Mouse (Mus musculus): ENCODE measurements around the gene Birc3. TPM values are rescaled to one million over a fixed set of nuclear protein-coding genes. Genes with fewer than 3 reads are reported as not detected.
"Not testable (repeated sequence)": the region's sequence is repeated elsewhere in the genome, so short reads cannot be mapped to it uniquely, and the experiment has no call there.

Birc3 gene
- polyA plus RNA-seq, 1 experiment from 2014 or later: 15.9 TPM

DNA sequence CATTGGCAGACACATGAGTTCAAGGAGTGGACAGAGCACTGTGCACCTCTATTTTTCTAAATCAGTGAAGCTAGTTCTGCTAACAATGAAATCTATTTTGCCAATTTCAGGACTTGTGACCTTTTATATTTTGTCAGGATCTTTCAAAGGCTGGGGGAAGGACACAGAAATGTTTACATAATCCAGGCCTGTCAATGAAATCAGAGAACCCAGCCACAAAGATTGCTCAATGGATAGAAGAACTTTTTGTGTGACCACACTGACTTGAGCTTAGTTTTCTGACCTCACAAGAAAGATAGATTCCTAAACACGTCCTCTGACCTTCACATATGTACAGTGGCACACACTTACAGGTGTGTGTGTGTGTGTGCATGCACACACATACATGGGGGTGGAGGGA is 18.2 kb upstream of the Birc3 start:
- H3K4me1 ChIP-seq: no peaks in the 10 kb centered on the region
- H3K9ac ChIP-seq: no peak overlapping the region
- no peak overlapping the region for H3K4me3 ChIP-seq
- H3K27ac ChIP-seq: no peak overlapping the region
- no peak overlapping the region for H3K4me2 ChIP-seq
- no peaks in the 10 kb centered on the region for H3K27me3 ChIP-seq
- H3K36me3 ChIP-seq: no peaks in the 10 kb centered on the region
- 84% methylated on average over 1 of the region's 1 CpGs for WGBS
- no peaks in the 10 kb centered on the region for H3K9me3 ChIP-seq
- no peak for ATAC-seq (ENCODE audit: insufficient number of reproducible peaks, low FRiP score, low TSS enrichment, low read depth)

DNA sequence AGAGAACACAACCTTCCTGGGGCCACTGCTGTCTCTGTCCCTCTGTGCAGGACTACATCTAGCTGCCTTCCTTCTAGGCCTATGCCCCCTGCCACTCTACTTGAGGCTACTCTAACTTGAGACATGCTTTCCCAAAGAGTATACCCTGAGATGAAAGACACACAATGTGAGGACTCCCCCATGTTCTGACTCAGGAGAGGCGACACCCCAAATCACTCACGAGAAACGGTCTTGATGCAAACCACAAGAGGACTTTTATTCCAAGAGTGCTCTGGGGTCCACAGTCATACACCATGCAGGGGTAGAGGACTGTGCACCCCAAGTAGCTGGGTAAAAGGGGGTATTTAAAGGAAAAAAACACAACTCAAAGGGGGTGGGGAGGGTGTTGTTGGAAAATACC is 11.4 kb upstream of the Birc3 start:
- H3K27ac ChIP-seq: no peak overlapping the region
- no peak overlapping the region for H3K4me3 ChIP-seq
- no peak overlapping the region for H3K4me2 ChIP-seq
- WGBS: 97% methylated on average over 3 of the region's 3 CpGs
- H3K4me1 ChIP-seq: no peaks in the 10 kb centered on the region
- no peak for ATAC-seq (ENCODE audit: insufficient number of reproducible peaks, low FRiP score, low TSS enrichment, low read depth)
- no peaks in the 10 kb centered on the region for H3K27me3 ChIP-seq
- H3K36me3 ChIP-seq: no peaks in the 10 kb centered on the region
- H3K9ac ChIP-seq: no peak overlapping the region
- no peaks in the 10 kb centered on the region for H3K9me3 ChIP-seq

DNA sequence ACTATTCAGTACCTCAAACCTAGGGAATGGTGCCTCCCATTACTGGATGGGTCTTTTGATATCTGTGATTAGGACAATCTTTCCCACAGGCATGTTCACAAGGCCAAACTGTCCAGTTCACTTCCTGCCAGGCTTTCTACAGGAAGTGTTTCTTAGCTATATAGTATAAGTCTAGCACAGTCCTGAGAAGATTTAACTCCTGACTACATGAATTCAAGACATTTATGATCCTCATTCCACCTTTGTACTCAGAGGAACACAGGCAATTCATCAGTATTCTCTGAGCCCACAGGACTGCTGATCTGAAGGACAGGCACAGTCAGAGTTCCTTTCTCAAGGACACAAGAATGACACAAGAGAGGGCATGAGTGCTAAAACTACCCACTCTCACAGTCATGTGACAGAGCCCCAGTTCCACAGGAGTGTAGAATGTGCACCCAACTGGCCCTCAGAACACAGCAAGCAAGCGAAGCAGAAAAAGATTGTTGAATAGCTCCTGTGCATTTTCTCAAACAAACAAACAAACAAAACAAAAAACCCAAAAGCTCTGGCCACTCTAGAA is 9.4 kb upstream of the Birc3 start:
- H3K9me3 ChIP-seq: no peaks in the 10 kb centered on the region
- H3K4me1 ChIP-seq: no peaks in the 10 kb centered on the region
- no peak for ATAC-seq (ENCODE audit: insufficient number of reproducible peaks, low FRiP score, low TSS enrichment, low read depth)
- H3K27me3 ChIP-seq: no peaks in the 10 kb centered on the region
- 91% methylated on average over 1 of the region's 1 CpGs for WGBS
- no peak overlapping the region for H3K27ac ChIP-seq
- H3K36me3 ChIP-seq: no peaks in the 10 kb centered on the region
- no peak overlapping the region for H3K9ac ChIP-seq
- H3K4me3 ChIP-seq: no peak overlapping the region
- H3K4me2 ChIP-seq: no peak overlapping the region

DNA sequence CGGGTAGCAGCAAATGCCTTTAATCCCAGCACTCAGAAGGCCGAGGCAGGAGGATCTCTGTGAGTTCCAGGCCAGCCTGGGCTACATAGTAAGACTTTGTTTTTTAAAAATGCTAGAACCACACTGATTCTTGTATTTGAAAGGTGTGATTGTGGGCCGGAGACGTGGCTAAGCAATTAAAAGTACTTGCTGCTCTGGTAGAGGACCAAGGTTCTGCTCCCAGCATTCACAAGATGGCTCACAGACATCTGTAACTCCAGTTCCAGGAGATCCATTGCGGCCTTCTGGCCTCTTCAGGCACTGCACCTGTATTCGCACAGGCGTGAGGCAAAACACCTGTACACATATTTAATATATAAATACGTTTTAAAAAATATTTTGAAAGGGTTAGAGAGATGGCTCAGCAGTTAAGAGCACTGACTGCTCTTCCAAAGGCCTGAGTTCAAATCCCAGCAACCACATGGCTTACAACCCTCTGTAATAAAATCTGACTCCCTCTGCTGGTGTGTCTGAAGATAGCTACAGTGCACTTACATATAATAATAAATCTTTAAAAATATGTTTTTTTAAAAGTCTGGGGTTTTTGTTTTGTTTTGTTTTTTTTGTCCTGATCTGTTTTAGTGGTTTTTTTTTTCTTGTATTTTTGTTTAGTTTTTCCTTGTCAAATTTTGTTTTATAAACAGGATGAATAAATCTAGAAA is 675 bp upstream of the Birc3 start:
- Histone ChIP-seq H3K4me3 (no peak overlapping the region), H3K36me3 (no peaks in the 10 kb centered on the region), H3K4me2 (peak overlapping the region; percentile 78; the same call in 1 of the 2 replicates), H3K4me1 (peaks cover 12% of the 10 kb centered on the region; the same call in 1 of the 2 replicates), H3K9ac (no peak overlapping the region), H3K9me3 (no peaks in the 10 kb centered on the region), H3K27me3 (no peaks in the 10 kb centered on the region), H3K27ac (0 out of 2 replicates have a peak overlapping the region, but pooled peaks have one; percentile 11)
- no peak for ATAC-seq (ENCODE audit: insufficient number of reproducible peaks, low FRiP score, low TSS enrichment, low read depth)
- WGBS: 89% methylated on average over 8 of the region's 8 CpGs

DNA sequence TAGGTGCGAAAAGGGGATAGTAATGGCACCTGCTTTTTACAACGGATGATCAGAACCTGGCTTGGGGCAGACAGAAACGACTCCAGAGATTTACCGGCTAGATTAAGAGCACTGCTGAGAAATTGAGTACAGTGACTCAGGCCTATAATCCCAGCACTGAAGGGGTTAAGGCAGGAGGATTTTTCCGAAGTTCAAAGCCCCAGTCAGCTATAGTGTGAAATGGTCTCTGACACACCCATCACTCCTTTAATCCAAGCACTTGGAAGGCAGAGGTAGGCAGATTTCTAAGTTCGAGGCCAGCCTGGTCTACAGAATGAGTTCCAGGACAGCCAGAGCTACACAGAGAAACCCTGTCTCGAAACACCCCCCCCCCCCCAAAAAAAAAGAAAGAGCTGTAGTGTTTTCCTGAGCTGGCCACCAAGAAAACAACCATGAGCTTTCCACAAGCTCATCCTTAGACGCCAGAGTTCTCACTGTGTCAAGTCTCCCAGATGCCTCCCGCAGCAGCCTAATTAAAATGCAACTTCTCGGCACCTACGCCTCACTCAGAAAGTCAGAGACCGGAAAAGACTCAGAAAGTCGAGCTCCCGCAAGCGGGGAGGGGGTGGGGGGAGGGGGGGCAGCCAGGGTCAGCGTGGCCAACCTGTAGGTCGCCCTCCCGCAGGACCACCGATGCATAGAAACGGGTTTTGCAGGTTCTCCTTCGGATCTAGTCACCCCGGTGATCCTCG is 777 bp downstream of the Birc3 start:
- Histone ChIP-seq H3K9ac (peak overlapping the region; percentile 52), H3K36me3 (0 out of 2 replicates have a peak, but pooled peaks cover 6% of the 10 kb centered on the region), H3K4me1 (peaks cover 12% of the 10 kb centered on the region; the same call in 1 of the 2 replicates), H3K9me3 (no peaks in the 10 kb centered on the region), H3K4me2 (peak overlapping the region; percentile 78), H3K4me3 (peak overlapping the region; percentile 60), H3K27me3 (no peaks in the 10 kb centered on the region), H3K27ac (peak overlapping the region; percentile 82)
- ATAC-seq (ENCODE audit: insufficient number of reproducible peaks, low FRiP score, low TSS enrichment, low read depth): no peak
- 14% methylated on average over 23 of the region's 23 CpGs for WGBS

DNA sequence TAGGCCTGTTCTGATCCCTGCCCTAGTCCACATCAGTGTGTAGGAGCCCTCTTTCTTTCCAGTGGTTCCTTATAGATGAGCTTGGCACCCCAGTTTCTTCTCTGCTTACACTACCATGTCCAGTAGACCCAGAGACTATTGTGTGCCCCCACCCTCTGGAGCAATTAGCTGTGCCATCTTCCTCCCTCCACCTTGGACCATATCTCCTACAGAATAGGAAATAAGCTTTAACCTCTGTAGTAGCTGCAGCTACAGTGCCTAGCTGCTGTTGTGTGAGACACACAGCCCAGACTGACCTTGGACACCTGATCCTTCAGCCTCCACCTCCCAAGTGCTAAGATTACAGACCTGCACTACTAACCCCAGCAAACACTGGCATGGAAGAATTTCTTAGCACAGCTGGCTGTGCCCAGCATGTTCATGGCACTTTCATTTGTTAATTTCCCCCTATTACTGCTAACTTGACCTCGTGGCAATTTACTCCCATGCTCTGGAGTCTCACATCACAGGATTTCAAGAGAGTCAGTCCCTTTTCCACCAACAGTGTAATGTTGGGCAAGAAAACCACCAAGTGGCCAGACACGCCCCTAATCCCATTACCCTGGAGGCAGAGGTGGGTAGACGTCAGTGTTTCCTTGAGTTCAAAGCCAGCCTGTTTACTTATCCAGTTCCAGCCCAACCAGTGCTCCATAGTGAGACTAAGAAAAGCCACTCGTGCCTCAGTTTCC is 1.5 kb downstream of the Birc3 start:
- H3K4me1 ChIP-seq: peaks cover 12% of the 10 kb centered on the region; the same call in 1 of the 2 replicates
- ATAC-seq (ENCODE audit: insufficient number of reproducible peaks, low FRiP score, low TSS enrichment, low read depth): no peak
- peaks cover 10% of the 10 kb centered on the region; the same call in 1 of the 2 replicates for H3K36me3 ChIP-seq

DNA sequence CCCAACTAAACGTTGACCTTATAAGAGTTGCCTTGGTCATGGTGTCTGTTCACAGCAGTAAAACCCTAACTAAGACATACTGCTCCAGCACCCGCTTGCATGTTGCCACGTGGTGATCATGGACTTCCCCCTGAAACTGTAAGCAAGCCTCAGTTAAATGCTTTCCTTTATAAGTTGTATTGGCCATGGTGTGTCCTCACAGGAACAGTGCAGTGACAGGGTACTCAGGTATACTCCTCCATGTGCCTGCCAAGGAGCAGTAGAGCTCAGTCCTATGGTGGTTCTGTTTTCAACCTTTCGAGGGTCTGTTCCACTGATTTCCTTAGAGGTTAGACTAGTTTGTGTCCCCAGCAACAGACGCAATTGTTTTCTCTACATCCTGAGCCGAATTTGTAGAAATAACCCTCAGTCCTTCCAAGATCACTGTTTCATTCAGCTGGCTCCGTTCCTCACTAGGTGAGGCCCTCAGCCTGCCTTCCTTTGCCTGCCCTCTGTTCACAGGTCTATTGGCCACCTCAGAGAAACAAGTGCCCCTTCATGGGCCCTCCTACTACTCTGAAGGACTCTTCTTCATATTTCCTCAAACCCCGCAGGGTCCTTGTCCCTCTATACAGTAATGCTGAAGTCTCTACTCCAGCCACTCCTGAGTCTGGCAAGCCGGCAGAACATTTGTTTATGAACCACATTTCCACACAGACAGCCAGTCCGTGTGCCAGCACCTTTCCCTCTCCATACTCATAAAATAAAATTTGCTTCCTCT is 2.2 kb downstream of the Birc3 start:
- no peak overlapping the region for H3K4me2 ChIP-seq
- no peak for ATAC-seq (ENCODE audit: insufficient number of reproducible peaks, low FRiP score, low TSS enrichment, low read depth)
- H3K27me3 ChIP-seq: no peaks in the 10 kb centered on the region
- no peak overlapping the region for H3K4me3 ChIP-seq
- H3K9ac ChIP-seq: no peak overlapping the region
- no peaks in the 10 kb centered on the region for H3K9me3 ChIP-seq
- 77% methylated on average over 10 of the region's 10 CpGs for WGBS
- H3K4me1 ChIP-seq: peaks cover 12% of the 10 kb centered on the region; the same call in 1 of the 2 replicates
- peak overlapping the region; percentile 30 for H3K27ac ChIP-seq
- H3K36me3 ChIP-seq: peaks cover 15% of the 10 kb centered on the region

More for the DNA sequence above, 1.5 kb downstream of the Birc3 start:
- WGBS: 46% methylated on average over 4 of the region's 4 CpGs
- Histone ChIP-seq H3K27ac (peak overlapping the region; percentile 30; the same call in 1 of the 2 replicates), H3K4me2 (peak overlapping the region; percentile 78), H3K9me3 (no peaks in the 10 kb centered on the region), H3K9ac (no peak overlapping the region), H3K27me3 (no peaks in the 10 kb centered on the region), H3K4me3 (peak overlapping the region; percentile 60)

DNA sequence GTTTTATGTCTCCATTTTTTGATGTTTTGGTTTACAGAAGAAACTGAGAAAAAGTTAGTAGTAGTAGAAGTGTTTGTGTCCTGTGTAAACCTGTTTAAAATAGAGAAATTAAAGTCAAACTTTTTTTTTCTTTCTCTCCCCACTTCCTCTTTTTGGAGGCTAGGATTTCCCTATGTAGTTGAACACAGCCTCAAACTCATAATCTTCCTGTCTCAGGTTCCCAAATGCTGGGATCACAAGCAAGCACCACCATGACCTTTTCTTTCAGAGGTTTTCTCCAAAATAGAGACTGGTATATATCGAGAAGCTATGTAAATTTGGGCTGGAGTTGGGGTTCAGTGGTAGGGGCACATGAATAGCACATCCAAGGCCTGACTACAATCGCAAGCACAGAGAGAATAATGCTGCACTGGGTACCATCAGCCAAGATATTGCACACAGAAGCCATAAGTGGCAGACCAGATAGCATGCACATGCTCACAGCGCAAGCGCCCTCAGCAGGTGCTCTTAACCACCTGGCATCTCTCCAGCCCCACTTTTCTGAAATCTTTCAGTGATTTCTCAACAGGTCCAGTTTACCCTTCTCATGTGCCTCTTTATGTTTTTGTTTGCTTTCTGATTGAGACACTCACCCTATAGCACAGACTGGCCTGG is 4.0 kb downstream of the Birc3 start:
- no peak overlapping the region for H3K4me3 ChIP-seq
- 89% methylated on average over 4 of the region's 4 CpGs for WGBS
- H3K4me1 ChIP-seq: peaks cover 12% of the 10 kb centered on the region; the same call in 1 of the 2 replicates
- H3K27me3 ChIP-seq: no peaks in the 10 kb centered on the region
- no peak overlapping the region for H3K9ac ChIP-seq
- H3K27ac ChIP-seq: no peak overlapping the region
- no peaks in the 10 kb centered on the region for H3K9me3 ChIP-seq
- peaks cover 18% of the 10 kb centered on the region for H3K36me3 ChIP-seq
- H3K4me2 ChIP-seq: no peak overlapping the region
- no peak for ATAC-seq (ENCODE audit: insufficient number of reproducible peaks, low FRiP score, low TSS enrichment, low read depth)

DNA sequence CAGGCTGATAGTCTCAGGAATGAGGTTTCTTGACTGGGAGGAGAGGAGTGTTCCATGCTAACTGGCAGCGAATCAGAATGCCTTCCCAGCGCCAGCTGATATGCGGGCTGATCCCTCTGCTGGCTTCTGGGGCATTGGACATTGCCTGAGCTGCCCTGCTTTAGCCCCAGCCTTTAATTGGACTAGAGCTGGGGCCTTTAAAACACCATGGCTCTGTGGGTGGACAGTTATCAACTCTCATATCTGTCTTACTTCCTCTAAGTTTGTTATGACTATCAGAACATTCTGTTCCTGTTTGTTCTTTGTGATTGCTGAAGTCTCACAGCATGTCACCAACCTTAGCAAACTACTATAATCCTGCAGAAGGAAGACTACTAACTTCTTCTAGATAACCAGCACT is 5.0 kb downstream of the Birc3 start:
- Histone ChIP-seq H3K27me3 (no peaks in the 10 kb centered on the region), H3K36me3 (peaks cover 18% of the 10 kb centered on the region), H3K9ac (no peak overlapping the region), H3K4me2 (no peak overlapping the region), H3K27ac (no peak overlapping the region), H3K4me3 (no peak overlapping the region), H3K9me3 (no peaks in the 10 kb centered on the region), H3K4me1 (peaks cover 12% of the 10 kb centered on the region; the same call in 1 of the 2 replicates)
- no peak for ATAC-seq (ENCODE audit: insufficient number of reproducible peaks, low FRiP score, low TSS enrichment, low read depth)
- 96% methylated on average over 3 of the region's 3 CpGs for WGBS

DNA sequence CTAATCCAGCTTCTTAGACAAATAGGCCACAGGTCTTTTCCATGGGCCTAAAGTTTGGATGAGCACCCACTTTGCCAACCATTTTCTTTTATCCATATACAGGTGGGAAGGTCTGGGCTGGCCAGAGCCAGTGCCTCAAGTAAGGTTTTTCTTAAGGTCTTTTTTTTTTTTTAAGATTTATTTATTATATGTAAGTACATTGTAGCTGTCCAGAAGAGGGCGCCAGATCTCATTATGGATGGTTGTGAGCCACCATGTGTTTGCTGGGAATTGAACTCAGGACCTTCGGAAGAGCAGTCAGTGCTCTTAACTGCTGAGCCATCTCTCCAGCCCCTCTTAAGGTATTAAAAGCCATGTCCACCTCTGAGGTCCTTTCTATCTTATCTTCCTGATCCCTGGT is 6.0 kb downstream of the Birc3 start:
- H3K27me3 ChIP-seq; H3K9ac ChIP-seq; H3K4me2 ChIP-seq; H3K4me3 ChIP-seq; H3K9me3 ChIP-seq; H3K27ac ChIP-seq; ATAC-seq (ENCODE audit: insufficient number of reproducible peaks, low FRiP score, low TSS enrichment, low read depth): not testable (repeated sequence)
- peaks cover 18% of the 10 kb centered on the region for H3K36me3 ChIP-seq
- 86% methylated on average over 2 of the region's 2 CpGs for WGBS
- H3K4me1 ChIP-seq: peaks cover 11% of the 10 kb centered on the region; the same call in 1 of the 2 replicates

DNA sequence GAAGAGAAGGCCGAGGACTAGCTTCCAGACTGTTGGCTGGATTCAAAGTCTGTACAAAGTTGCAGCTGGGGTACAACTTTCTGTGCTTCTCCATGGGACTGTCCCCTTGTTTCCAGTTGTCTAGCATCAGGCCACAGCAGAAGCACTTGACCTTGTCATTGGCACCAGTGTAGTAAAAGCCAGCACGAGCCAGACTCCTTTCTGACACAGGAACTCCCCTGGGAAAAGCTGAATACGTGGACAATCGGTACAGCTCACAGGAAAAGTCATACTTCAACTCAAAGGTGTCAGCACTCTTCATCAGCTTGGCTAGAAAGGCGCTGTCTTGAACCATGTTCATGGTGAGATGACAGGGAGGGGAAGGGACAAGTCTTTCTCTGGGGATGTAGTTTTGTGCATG is 12.0 kb downstream of the Birc3 start:
- Histone ChIP-seq H3K9me3 (no peaks in the 10 kb centered on the region), H3K4me1 (no peaks in the 10 kb centered on the region), H3K27me3 (no peaks in the 10 kb centered on the region), H3K4me2 (no peak overlapping the region), H3K36me3 (peaks cover 17% of the 10 kb centered on the region), H3K27ac (no peak overlapping the region), H3K9ac (no peak overlapping the region), H3K4me3 (no peak overlapping the region)
- no peak for ATAC-seq (ENCODE audit: insufficient number of reproducible peaks, low FRiP score, low TSS enrichment, low read depth)
- WGBS: 85% methylated on average over 5 of the region's 5 CpGs

Measured in limb, embryonic 15.5 days (tissue).